Mouse (Mus musculus) lung, adult 2 months (tissue): ENCODE results near the gene Hoxa10. TPM values are rescaled to one million over a fixed set of nuclear protein-coding genes. Genes with fewer than 3 reads are reported as not detected.
A peak's percentile ranks its signal among the peaks of the same experiment; 100 is the strongest.

Experiments
- DNase-seq: peaks from one replicate; pipeline ENCODE4 v3.0.0; 2022
- H3K4me1 ChIP-seq: fragments of 200-500 bp; 2 replicates; pipeline ENCODE4 v1.6.1; 2011; ENCODE audit warnings: low read length; ENCODE audit not compliant: control insufficient read depth, insufficient read depth
- H3K4me3 ChIP-seq: fragments of 200-500 bp; replicated peaks from 2 replicates; pipeline ENCODE3; 2011; ENCODE audit warnings: low read depth, mild to moderate bottlenecking, control low read depth, low read length; ENCODE audit errors: extremely low read depth
- CTCF ChIP-seq: fragments of 200-500 bp; IDR thresholded peaks from 2 replicates; pipeline ENCODE4 v1.5.1; 2011; ENCODE audit warnings: mild to moderate bottlenecking, low read length, control low read depth; ENCODE audit not compliant: insufficient read depth
- POLR2A ChIP-seq: fragments of 200-500 bp; IDR thresholded peaks from 2 replicates; pipeline ENCODE4 v1.6.1; 2011; ENCODE audit warnings: low read depth, mild to moderate bottlenecking, control low read depth, low read length, borderline replicate concordance; ENCODE audit errors: extremely low read depth
- WGBS: fragments of 180-500 bp; shearing (Covaris S2); methylation state at CpG from one replicate; pipeline ENCODE4 v1.1.7; 2018; 5-methylcytosine and 5-hydroxymethylcytosine counted together
- polyA plus RNA-seq: library from polyadenylated mRNA; depleted of rRNA; stranded (reverse); fragments of >200 nt; gene quantifications from 2 replicates; pipeline ENCODE4 v1.2.3, GENCODE M21; 2012

Hoxa10 gene
- polyA plus RNA-seq, 1 experiment, result not detected

DNA sequence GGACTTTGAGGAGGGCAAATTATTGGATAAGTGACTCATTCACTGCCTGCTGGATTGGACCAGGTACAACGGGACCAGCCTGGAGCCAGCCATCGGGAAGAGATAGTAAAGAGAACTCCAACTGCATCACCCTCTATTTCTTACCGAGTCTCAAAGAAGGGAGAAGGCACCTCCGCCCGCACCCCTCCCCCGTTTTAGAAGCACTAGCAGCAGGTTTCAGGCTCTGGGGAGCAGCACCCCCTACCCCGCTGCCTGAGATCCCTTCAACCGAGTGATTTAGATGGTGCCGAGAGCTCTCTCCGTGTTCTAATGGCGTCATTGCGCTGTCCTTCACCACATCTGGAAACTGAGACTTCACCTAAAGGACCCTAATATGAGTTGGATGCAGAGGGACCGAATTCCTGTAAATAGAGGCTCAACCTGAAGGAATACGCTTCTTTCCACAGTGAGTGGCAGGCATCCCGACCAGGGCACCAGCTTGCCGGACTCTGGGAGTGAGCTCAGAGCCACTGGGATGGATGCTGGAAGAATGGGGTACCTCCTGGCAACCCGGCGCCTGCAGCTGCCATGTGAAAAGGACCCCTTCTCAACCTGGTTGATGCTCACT is 24.8 kb upstream of the Hoxa10 start:
- WGBS, result 4% methylated on average over 18 of the region's 18 CpGs
- no peak overlapping the region for H3K4me3 ChIP-seq
- TF ChIP-seq POLR2A, result no peak
- TF ChIP-seq CTCF, result no peak

GRCm38 (mm10) chr6:52264106-52264790 is 23.6 kb upstream of the Hoxa10 start:
- DNase-seq, result no peak
- peaks cover 3% of the 10 kb centered on the region; the same call in 1 of the 2 replicates for H3K4me1 ChIP-seq
- H3K4me3 ChIP-seq, result no peak overlapping the region
- no peak for TF ChIP-seq CTCF
- WGBS, result 13% methylated on average over 5 of the region's 5 CpGs

More for the DNA sequence above, 24.8 kb upstream of the Hoxa10 start:
- DNase-seq, result no peak
- peaks cover 3% of the 10 kb centered on the region; the same call in 1 of the 2 replicates for H3K4me1 ChIP-seq

- 7% methylated on average over 6 of the region's 6 CpGs for WGBS
- TF ChIP-seq CTCF (no peak), POLR2A (no peak)
These were observed 22.6 kb upstream of the Hoxa10 start for GRCm38 (mm10) chr6:52263321-52263585.

DNA sequence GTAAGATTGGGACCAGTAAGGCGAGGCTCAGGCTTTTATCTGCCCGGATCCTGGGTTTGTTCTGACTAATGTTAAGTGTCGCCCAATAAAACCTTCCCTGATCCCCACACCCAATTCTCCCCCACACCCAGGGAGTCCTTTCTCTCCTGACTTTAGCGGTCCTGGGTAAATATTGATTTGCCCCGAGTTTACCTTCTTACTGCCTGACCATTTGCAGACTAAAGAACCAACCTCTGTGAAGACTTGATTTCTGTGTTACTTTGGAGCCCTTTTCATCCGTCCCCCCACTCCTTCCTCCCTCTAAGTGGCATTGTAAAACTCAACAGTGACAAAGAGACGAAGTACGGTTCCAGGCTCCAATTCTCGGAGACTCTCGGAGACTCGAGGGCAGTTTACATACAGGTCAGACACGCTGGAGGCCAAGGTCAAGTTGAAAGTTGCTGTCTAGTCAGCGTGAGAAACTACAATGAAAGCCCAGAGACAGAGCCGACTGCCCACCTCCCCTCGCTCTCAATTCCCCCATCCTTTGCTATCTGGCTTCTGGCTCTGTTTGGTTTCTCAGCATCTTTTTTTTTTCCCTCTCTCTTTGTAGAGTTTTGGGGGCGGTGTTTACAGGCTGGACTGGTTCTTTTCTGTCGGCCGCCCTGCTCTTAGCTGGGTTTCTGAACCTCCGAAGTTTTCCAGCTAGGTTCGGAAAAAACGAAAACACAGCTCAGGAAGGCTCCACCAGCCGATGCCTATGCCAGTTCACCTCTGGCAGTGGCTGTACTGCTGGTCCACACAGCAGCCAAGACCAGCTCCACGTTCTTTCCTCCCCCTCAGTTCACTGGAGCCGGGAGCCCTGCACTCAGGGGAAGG is 22.0 kb upstream of the Hoxa10 start:
- Histone ChIP-seq H3K4me3 (no peak overlapping the region), H3K4me1 (peaks cover 3% of the 10 kb centered on the region; the same call in 1 of the 2 replicates)
- no peak for DNase-seq
- no peak for TF ChIP-seq CTCF
- no peak for TF ChIP-seq POLR2A
- WGBS, result 6% methylated on average over 24 of the region's 24 CpGs

More at GRCm38 (mm10) chr6:52263321-52263585, 22.6 kb upstream of the Hoxa10 start:
- DNase-seq, result peak; percentile 9
- Histone ChIP-seq H3K4me1 (peaks cover 3% of the 10 kb centered on the region; the same call in 1 of the 2 replicates), H3K4me3 (no peak overlapping the region)

DNA sequence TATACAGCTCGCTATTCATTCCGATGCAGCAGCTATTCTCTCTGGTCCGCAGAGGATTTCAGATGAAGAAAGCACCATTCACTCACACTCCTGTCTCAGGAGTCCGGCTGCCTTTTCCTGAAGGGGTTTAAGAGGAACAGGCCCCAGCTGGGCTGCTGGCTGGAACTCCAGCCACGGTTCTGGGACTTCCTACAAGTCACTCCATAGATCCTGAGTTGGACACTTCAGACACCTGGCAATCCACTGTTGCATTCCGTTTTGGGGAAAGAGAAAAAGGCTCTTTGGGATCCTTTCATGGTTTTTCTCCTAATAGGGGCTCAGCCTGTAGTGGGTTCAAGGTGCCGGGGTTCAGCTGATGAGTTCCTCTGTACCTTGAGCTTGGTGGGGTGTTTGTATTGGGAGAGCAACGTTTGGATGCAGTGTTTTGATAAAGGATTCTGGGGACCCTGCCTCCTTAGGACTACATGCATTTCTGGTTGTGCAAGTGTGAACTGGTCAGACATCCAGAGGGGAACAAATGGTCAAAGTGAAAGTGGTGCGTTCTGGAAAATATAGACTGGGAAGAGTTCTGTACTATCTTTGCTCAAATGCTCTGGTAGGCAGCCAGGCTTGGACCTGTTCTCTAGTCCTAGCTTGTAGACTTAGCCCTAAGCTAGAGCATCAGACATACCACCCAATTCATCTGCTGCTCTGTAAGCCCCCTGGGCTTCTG is 21.3 kb upstream of the Hoxa10 start:
- 11% methylated on average over 9 of the region's 9 CpGs for WGBS
- Histone ChIP-seq H3K4me1 (peaks cover 3% of the 10 kb centered on the region; the same call in 1 of the 2 replicates), H3K4me3 (no peak overlapping the region)
- DNase-seq, result no peak
- TF ChIP-seq CTCF (no peak), POLR2A (no peak)

DNA sequence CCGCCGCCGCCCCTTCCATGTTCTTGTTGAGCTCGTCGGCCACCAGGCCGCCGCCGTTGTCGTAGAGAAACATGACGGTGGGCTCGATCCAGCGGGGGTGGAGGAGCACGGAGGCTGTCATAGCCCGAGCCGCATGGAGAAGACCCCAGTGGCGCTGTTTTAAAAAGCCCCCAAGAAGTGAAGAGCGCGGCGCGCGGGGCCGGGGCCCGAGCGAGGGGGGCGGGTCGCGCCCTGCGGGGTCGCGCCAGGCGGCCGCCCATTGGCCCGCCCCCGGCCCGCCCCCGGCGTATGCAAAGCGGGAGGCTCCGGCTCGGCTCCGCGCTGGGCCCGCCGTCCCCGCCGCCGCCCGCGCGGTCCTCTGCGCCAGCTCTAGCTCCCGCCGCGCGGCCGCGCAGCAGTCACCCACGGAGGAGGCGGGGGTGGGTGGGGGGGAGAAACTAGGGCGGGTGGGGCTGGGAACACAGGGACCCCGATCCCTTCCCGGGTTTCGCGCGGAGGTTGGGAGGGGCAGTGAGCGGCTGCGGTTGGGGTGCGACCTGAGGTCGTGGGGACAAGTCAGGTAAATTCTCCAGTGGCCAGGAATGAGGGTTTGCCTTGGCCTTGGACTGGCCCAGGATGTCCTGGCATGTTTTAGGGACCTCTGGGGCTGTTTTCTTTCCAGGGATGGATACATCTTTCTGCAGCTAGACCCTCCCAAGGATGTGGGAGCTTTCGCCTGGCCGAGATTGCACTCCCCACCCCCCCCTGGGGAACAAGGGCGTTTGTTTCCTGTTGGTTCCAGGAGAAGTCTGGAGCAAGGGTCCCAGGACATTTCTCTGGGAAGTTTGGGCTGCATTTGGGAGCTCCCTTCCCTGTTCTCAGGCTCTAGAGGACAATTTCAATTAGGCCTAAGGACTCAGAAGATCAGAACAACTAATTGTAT is 20.3 kb upstream of the Hoxa10 start, which contains the start of gene Hoxa13:
Gene Hoxa13, minus strand, starts transcription at position 227 of the 922 bp plus-strand sequence.
- DNase-seq, result no peak
- TF ChIP-seq POLR2A, result no peak
- TF ChIP-seq CTCF, result no peak
- H3K4me1 ChIP-seq, result peaks cover 3% of the 10 kb centered on the region; the same call in 1 of the 2 replicates
- H3K4me3 ChIP-seq, result no peak within 1 kb of the TSS
- 3% methylated on average over 48 of the region's 72 CpGs for WGBS

DNA sequence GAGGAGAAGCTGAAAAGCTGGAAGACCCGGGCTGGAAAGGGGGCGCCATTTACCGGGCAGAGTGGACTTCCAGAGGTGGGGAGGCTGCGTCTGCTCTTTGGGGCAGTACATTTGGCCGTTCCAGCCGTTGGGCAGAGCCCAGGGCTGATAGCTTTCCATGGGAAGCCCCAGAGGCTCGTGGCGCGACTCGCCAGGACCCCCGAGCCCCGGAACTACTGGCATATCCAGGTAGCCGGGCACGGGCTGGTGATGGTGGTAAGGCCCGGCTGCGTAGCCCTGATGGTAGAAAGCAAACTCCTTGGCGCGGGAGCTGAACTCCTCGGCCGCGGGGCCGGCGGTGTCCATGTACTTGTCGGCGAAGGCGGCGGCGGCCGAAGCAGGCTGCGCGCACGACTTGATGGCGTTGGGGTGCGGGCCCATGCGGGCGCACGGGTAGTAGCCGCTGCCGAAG is 19.2 kb upstream of the Hoxa10 start:
- TF ChIP-seq CTCF (no peak), POLR2A (no peak)
- Histone ChIP-seq H3K4me1 (peaks cover 3% of the 10 kb centered on the region; the same call in 1 of the 2 replicates), H3K4me3 (no peak overlapping the region)
- WGBS, result 3% methylated on average over 39 of the region's 39 CpGs
- DNase-seq, result no peak

GRCm38 (mm10) chr6:52259081-52259790 is 18.6 kb upstream of the Hoxa10 start:
- no peak for DNase-seq
- 6% methylated on average over 25 of the region's 25 CpGs for WGBS

More at GRCm38 (mm10) chr6:52259081-52259790, 18.6 kb upstream of the Hoxa10 start:
- H3K4me3 ChIP-seq, result no peak overlapping the region
- H3K4me1 ChIP-seq, result peaks cover 3% of the 10 kb centered on the region; the same call in 1 of the 2 replicates
- TF ChIP-seq POLR2A (no peak), CTCF (no peak)
